Mouse (Mus musculus) frontal cortex, postnatal 10 days (tissue): ENCODE data around the gene Mrpl12.

ENCODE experiments used
- DNase-seq, 2 experiments: peaks; one replicate each; pipeline ENCODE4 v3.0.0; 2022; ENCODE audit warnings: low spot score in 2 of 2, mixed read lengths in 1 of 2

Gene Mrpl12

DNA sequence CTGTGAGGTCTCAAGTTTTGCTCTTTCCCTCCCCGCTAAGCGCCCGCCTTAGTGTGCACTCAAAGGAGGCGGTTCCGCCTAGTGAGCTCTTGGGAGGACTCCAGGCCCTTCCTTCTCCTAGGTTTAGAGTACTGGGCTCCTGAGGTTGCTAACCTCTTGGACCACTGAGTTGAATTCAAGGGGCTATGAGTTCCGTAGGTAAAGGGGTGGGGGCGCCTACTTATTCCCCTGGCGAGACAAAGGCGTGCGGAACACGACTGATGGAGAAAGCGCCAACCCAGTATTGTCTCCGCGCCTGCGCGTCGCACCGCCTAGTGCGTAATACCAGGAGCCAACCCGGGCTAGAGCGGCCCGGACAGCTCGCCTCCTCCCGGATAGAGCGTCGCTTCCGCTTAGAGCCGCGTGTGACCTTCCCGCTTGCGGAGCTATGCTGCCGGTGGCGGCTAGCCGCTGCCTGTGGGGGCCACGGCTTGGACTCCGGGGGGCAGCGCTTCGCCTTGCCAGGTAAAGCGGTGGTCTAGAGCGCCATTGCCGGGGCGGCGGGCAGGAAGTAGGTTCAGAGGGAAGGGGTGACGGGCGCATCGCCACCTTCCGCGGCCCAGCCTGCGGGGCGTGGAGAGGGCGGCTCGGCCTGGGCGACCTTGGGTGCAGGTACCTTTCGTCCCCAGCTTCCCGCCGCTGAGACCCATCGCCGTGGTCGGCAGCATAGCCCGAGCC lies at the start of gene Mrpl12:
TSS of gene Mrpl12 (plus strand) at position 349 of the 717 bp plus-strand sequence.
- peak; percentile 83 to 89 for DNase-seq

DNA sequence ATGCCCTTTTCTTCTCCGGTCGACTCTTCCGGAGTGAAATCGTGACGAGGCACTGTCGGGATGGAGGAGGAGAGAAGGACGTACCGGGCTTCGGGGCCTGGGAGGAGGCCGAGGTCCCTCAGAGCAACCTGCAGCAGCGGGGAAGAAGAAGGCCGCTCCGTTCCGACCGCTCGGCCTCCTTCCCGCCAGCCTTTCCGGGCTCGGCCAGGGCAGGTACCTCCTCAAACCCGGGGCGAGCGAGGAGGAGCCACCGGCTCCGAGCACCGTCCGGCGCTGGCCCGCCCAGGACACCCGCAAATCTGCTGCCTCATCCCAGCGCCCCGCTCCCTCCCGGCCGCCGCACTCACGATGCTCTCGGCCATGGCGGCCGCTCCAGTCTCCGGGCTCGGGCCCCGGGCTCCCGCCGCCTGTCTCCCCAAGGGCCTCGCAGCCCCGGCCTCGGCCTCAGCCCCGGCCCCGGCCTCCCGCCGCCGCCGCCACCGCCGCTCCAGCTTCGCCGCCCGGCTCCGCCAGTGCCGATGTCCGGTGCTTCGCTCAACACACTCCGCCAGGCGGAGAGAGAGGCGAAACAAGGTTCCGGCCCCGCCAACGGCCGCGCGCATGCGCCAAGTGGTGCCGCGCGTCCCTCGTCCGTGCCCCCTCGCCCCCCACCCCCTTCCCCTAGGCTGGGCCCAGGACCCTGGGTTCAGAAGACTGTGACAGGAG lies 47.1 kb upstream of the Mrpl12 start, which contains the start of gene Nploc4:
TSS of gene Nploc4 (minus strand) at position 557 of the 705 bp plus-strand sequence.
- DNase-seq = peak; percentile 62 to 85

DNA sequence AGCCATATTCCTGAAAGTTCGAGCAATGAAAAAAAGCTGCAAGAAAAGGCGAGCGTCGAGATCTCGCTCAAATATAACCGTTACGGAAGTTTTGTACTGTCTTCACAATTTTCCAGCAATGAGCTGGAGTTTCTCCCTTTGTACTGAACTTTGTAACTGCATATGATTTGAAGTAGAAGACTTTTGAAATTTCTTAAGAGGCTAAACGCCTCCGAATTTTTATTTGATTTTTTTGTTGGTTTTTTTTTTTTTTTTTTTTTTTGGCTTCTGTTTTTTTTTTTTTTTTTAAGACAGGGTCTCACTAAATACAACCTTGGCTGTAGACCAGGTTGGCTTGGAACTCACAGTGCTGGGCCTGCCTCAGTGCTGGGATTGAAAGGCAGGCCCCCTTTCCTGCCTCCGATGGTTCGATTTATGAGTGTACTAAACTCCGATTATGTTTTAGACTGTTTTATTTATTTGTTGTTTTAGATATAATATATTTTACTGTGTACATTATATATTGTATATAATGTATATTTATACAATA lies 46.5 kb upstream of the Mrpl12 start:
- no peak for DNase-seq

DNA sequence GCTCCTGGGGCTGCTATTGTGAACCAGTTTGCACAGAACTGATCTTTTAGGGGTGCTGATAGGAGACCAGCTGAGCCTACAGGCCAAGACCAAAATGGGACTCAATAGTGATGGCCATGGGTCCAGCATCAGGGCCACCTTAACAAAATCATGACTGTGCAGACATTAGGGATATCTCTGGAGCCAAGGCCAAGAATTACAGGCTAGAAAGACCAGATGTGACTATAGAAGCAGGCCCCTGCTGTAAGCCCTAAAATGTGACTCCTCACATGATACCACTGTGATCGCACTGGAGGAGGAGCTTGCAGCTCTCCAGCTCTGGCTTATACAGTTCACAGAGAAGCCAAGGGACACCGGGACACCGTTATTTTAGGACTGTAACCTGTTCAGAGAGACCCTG lies 42.1 kb upstream of the Mrpl12 start, which contains the start of gene Tspan10:
TSS of gene Tspan10 (plus strand) at position 301 of the 400 bp plus-strand sequence.
- no peak for DNase-seq

DNA sequence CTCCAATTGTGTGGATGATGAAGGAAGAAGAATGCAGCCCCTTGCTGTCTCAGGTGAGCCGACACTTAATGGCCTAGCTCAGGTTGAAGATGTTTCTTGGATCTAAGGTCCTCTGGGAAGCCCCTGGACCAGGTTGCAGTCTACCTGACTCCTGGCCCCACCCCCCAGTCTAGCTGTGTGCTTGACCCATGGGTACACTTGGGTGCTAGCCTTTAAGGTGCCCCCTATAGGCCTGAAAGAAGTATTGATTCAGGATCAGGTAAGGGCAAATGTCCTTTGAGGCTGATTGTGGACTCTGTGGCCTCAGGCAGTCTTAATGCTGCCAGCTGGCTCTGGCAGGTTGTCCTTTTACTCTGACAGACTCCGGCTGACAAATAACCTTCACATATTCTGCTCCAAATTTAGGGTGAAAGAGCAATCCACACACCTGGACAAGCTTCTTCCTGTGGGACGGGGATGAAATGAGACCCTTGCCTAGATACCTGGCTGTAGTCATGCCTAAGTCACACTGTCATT lies 41.6 kb upstream of the Mrpl12 start:
- no peak for DNase-seq

DNA sequence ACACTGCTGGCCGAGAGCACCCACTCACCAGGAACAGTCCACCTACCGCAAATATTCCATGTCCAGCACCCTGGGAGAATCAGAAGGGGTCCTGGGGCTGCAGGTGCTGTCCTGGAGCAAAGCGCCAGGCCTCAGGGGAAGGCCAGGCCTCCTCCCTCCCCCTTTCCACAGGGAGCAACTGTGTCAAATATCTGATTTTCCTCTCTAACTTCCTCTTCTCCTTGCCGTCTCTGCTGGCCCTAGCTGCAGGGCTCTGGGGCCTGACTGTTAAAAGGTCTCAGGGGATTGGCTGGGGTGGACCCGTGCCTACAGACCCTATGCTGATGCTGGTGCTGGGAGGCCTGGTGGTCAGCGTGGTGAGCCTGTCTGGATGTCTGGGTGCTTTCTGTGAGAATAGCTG lies 40.3 kb upstream of the Mrpl12 start:
- no peak for DNase-seq

GRCm38 (mm10) chr11:120445475-120445874 lies 38.9 kb upstream of the Mrpl12 start:
- DNase-seq = no peak

DNA sequence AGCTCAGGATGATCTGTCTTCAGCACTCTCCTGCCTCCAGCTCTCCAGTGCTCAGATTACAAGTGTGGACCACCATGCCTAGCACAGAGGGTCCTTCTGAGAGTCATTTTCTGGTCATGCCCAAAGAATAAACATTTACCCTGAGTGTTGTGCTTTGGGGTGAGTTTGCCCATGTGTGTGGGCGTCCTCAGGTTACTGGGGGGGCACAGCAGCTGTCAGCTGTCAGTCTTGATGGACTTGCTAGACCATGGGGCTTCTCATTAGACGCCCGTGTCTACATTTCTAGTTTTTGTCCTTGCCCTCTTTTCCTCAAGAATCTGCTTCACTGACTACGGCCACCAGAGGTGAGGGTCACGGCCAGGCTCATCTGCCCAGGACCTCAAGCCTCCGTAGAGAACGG lies 37.2 kb upstream of the Mrpl12 start:
- DNase-seq = no peak

DNA sequence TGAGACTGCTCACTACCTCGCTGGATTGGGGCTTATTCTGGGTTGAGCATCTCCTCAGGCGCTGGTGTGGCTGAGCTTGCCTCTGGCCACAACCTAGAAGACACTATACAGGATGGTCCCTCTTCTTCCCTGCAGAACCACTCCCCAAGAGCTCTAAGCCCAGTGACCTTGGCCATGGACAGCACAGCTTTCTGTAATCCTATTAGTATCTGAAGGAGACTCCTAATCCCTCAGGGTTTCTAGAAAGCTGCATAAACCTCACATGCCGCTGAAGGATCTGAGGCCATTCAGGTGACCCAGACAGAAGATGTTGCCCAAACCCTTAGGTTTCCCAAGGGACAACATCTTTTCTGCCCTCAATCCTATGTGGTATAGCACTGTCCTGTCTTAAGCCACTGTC lies 32.2 kb upstream of the Mrpl12 start:
- no peak for DNase-seq

DNA sequence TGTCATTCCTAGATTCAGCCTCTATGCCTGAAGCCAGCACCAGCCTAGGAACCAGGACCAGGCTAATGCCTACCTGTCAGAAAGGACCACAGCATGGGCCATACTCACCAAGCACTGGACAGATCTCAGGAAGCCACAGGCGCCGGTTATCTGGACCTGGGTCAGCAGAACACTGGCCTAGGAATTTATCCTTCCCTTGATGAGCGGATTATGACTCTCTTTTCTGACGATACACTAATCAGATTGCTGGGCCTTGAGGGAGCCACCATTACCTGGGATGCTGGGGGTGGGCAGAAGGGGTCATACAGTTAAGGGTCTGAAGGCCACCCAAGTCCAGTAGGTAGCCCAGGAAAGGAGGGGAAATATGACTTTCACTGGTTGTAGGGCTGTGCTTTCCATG lies 31.1 kb upstream of the Mrpl12 start, which contains the start of gene Pde6g:
TSS of gene Pde6g (minus strand) at position 195 of the 400 bp plus-strand sequence.
- no peak for DNase-seq

DNA sequence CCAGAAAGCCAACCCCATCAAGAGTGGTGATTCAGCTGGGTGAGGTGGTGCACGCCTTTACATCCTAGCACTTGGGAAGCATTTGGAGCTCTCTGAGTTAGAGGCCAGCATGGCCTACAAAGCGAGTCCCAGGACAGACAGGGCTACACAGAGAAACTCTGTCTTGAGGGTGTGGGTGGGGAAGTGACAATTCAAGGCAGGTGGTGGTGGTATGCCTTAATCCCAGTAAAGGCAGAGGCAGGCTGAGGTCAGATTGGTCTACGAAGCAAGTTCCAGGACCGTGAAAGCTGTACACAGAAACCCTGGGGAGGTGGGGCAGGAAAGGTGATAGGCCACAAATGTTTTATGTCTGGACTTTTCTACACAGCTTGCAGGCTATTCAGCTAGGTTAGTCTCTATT lies 29.4 kb upstream of the Mrpl12 start:
- DNase-seq = no peak

GRCm38 (mm10) chr11:120455413-120455812 lies 29.0 kb upstream of the Mrpl12 start:
- DNase-seq = no peak

GRCm38 (mm10) chr11:120457370-120457769 lies 27.0 kb upstream of the Mrpl12 start:
- DNase-seq = no peak

DNA sequence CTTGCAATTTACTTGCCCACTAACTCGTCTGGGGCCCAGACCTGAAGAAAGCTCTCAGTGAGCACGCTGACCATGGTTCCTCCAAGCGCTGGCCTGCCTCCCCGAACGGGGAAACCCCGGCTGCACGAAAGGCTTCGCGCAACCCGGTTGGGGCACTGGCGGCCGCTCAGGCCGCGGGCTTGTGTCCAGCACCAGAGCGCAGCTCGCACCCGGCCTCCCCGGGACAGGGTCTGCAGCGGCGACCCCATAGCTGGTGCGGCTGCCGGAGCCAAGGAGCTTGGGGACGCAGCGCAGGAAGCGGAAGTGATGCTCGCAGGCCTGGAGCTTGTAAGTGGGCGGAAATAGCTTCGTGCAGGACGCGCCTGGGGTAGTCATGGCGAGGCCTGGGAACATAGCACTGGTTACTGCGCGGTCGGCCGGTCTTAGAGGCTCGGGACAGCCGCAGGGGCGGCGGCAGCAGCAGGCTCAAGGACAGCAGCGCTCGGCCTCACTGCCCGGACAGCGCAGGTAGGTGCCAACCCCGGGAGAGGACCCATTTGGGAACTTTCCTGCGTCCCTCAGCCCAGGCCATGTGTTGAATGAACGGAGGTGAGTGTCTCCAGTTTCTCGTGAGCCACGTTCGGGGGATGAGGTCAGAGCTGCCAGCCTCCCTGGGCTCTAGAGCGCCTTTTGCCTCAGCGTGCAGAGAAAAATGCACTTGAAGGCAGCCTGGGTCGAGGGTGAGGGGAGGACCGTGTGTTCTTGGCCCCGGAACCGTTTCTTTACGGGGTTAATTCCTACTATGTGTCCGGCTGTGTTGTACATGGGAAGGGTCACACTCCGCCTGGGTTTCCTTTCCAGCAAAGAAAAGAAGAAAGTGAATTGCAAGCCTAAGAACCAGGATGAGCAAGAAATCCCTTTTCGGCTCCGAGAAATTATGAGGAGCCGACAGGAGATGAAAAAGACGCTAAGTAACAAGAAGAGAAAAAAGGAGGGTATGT lies 26.4 kb upstream of the Mrpl12 start, which contains the start of the genes Oxld1 and Ccdc137:
TSS of gene Oxld1 (minus strand) at position 297 of the 980 bp plus-strand sequence.
TSS of gene Ccdc137 (plus strand) at position 344 of the 980 bp plus-strand sequence.
- peak; percentile 39 to 75 for DNase-seq

DNA sequence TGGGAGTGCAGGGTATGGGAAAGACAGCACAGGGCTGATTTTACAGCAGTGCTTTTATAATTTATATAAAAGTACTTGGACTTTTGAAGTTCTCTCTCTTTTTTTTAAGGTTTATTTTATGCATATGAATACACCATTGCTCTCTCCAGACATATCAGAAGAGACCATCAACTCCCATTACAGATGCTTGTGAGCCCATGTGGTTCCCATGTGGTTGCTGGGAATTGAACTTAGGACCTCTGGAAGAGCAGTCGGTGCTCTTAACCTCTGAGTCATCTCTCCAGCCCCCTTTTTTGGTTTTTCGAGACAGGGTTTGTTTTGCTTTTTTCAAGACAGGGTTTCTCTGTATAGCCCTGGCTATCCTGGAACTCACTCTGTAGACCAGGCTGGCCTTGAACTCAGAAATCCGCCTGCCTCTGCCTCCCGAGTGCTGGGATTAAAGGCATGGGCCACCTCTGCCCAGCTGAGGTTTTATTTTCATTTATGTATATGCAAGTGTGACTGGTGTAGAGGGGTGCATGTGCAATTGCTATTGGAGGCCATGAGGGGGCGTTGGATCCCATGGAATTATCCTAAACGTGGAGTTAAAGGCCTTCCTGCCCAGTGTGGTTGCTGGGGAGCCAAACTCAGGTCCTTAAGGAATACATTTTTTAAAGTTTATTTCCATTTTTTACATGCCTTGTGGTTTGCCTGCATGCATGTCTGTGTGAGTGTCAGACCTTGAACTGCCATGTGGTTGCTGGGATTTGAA lies 25.4 kb upstream of the Mrpl12 start:
- DNase-seq = no peak

DNA sequence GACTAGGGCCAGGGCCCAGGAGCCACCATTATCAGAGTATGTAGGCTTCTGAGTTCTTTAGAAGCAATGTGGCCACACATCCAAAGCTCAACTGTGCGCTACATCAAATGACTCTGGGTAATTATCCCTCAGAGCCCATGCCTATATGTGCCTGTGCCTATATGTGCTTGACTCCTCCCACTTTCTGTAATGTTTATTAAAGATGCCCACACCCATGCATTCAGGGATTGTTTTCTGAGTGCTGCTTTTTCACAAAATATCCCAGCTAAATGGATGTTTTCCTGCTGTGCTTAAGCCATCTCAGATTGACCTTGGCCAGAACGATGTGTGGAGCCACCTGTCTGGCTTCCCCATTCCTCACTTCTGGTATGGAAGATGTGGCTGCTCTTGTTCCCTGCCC lies 20.9 kb upstream of the Mrpl12 start:
- no peak for DNase-seq

DNA sequence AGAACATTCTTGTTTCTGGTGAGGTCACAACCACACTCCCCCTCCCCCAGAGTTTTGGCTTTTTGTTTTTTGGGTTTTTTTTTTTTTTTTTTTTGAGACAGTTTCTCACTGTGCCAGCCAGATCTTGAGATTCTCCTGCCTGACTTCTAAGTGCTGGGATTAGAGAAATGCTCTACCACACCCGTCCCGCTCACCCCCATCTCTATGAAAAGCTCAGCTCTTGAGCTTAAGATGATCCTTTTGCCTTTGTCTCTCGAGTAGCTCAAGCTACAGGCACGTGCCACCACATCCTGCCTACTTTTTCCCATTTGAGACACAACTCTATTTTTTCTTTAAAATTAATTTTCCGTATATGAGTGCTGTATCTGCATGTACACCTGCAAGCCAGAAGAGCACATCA lies 20.0 kb upstream of the Mrpl12 start:
- no peak for DNase-seq

- no peak for DNase-seq
These were observed 18.9 kb upstream of the Mrpl12 start for GRCm38 (mm10) chr11:120465521-120465920.

- DNase-seq = peak; percentile 94 to 95
These were observed 17.2 kb upstream of the Mrpl12 start, which contains the start of gene Arl16 for GRCm38 (mm10) chr11:120467051-120467735. Gene Arl16, minus strand, starts transcription at chr11:120467607.

DNA sequence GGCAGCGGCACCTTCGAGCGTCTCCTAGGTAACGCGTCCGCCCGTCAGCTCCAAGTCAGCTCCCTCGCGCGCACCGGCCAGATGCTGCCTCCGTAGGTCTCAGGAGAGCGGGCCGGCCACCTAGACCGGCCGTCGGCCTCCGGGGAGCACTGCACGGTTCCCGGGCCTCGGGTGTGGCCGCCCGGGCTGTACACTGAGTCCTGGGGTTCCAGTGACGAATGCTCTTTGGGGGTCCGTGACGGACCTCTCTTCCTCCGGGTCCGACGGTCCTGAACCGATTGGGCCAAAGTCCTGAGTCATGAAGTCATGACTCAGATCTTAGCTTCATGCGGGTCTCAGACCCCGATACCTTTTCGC lies 16.7 kb upstream of the Mrpl12 start:
- no peak for DNase-seq
